In the genomic region with DNA sequence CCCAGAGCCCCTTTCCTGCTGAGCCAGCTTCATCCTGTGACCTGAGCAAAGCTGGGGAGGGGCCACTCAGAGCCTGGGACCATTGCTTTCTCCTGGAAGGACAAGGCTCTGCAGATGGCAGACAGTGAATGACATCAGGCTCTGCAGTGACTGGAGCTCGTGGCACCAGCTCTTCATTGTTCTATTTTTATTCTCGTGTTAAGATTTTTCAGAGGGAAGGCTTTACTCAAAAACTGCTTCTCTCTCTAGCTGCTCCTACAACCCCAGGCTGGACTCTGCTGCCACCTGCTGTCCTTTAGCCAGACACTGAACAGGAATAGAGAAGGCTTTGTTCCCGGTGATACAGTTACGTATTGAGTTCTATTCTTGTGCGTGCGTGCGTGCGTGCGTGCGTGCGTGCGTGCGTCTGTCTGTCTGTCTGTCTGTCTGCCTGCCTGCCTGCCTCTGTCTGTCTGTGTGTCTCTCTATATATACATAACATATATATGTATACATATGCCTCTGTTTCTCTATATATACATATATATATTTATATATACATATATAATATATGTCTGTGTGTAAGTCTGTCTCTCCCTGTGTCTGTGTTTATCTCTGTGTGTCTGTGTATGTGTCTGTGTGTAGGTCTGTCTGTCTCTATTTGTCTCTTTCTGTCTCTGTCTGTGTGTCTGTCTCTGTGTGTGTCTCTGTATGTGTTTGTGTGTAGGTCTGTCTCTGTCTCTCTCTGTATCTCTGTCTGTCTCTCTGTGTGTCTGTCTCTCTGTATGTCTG, we compare ENCODE assay signal across 8 mouse cellular contexts. TPM values are rescaled to one million over a fixed set of nuclear protein-coding genes. Genes with fewer than 3 reads are reported as not detected.
DNase-seq lines count a peak whose midpoint lies in the region; ATAC-seq and TF ChIP-seq lines count a peak whose summit lies in the region.

No protein-coding gene starts in this region.

- 0% methylated on average over 13 of the region's 13 CpGs for WGBS in macrophage (ENCODE audit: missing documents)

- peak; percentile 77 for TF ChIP-seq CTCF in left cerebral cortex, adult 2 months (IDR thresholded peaks at IDR 0.05)

- peak; percentile 100 for ATAC-seq in common myeloid progenitor, adult 5-6 weeks (replicated peaks; ENCODE audit: low read depth, poor library complexity, severe bottlenecking)

- no peak overlapping the region for H3K4me3 ChIP-seq in left cerebral cortex, adult 2 months
- H3K4me3 ChIP-seq in macrophage (ENCODE audit: inconsistent target), result no peak overlapping the region

- no peaks in the 10 kb centered on the region for H3K79me2 ChIP-seq in macrophage (ENCODE audit: inconsistent target)

- DNase-seq in ZHBTc4 (ENCODE audit: low read depth, low spot score), result peak; percentile 90
- peak; percentile 63 to 66 for DNase-seq in gastrocnemius, adult 8-10 months (ENCODE audit: low spot score in 2 of 2)
- peak; percentile 77 for DNase-seq in hindlimb bud, embryonic 11.5 days (ENCODE audit: extremely low spot score, low read depth, low spot score)
- peak; percentile 75 to 77 for DNase-seq in left cerebral cortex, adult 2 months (ENCODE audit: extremely low spot score in 1 of 2, low spot score in 2 of 2)
- peak; percentile 86 for DNase-seq in right cerebral cortex, adult 18-20 months
- peak; percentile 41 for DNase-seq in urinary bladder, adult 2 months (ENCODE audit: low spot score)

- peak overlapping the region; percentile 17; the same call in 1 of the 2 replicates for H3K27ac ChIP-seq in left cerebral cortex, adult 2 months
- peak overlapping the region; percentile 50 for H3K27ac ChIP-seq in macrophage

- intact Hi-C loops in left cerebral cortex, adult 2 months (cut with DNase I), result loop anchor here (2.0 kb wide), 1 partner anchor 264 kb away; no protein-coding TSS in a partner anchor

- no peaks in the 10 kb centered on the region for H3K36me3 ChIP-seq in macrophage (ENCODE audit: inconsistent target)

RNA-seq across cellular contexts. Expression of a gene that starts 27.5 kb away (rescaled TPM):
- 3.3 and 5.8 TPM in 2 replicates for total RNA-seq in common myeloid progenitor, adult 5-6 weeks (2017)
- total RNA-seq in gastrocnemius, adult 8-10 months (2022), result under 1 TPM; 0.20 to 0.51 (median 0.24) TPM
- 1 to 10 TPM in 1 of 2 experiments, under 1 TPM in 1; 0.96 to 1.3 TPM for total RNA-seq in left cerebral cortex, adult 2 months (2021)
- 10 to 100 TPM in 10 of 26 experiments, 1 to 10 TPM in 16; 1.0 to 19.6 (median 5.3) TPM for total RNA-seq in macrophage (2018; cell fraction: chromatin; rRNA removed)
- total RNA-seq in macrophage (2018; cell fraction: cytosol; rRNA removed), result 10 to 100 TPM in 2 of 26 experiments, 1 to 10 TPM in 23, under 1 TPM in 1; 0.85 to 11.1 (median 3.3) TPM
- 10 to 100 TPM in 13 of 26 experiments, 1 to 10 TPM in 13; 2.0 to 33.8 (median 9.0) TPM for total RNA-seq in macrophage (2018; cell fraction: nucleus; rRNA removed)
- 1.5 to 5.9 TPM (median 2.1 TPM) in 3 replicates for polyA plus RNA-seq in macrophage (2018)
- 0.81 and 0.99 TPM in 2 replicates for polyA plus RNA-seq in urinary bladder, adult 2 months (2012; rRNA removed)

RNA-seq across cellular contexts. Expression of a gene that starts 28.1 kb away (rescaled TPM):
- 11.4 and 14.6 TPM in 2 replicates for total RNA-seq in common myeloid progenitor, adult 5-6 weeks (2017)
- total RNA-seq in gastrocnemius, adult 8-10 months (2022), result 10 to 100 TPM in 2 of 4 experiments, 1 to 10 TPM in 2; 7.5 to 14.1 (median 10.9) TPM
- total RNA-seq in left cerebral cortex, adult 2 months (2021), result 10 to 100 TPM; 86.4 to 89.3 TPM
- 1,000 to 10,000 TPM in 10 of 26 experiments, 100 to 1,000 TPM in 16; 400 to 1,386 (median 781) TPM for total RNA-seq in macrophage (2018; cell fraction: chromatin; rRNA removed)
- 100 to 1,000 TPM in 25 of 26 experiments, 10 to 100 TPM in 1; 90.5 to 280 (median 160) TPM for total RNA-seq in macrophage (2018; cell fraction: cytosol; rRNA removed)
- 100 to 1,000 TPM; 247 to 710 (median 458) TPM for total RNA-seq in macrophage (2018; cell fraction: nucleus; rRNA removed)
- polyA plus RNA-seq in macrophage (2018), result 107 to 111 TPM (median 110 TPM) in 3 replicates
- 19.3 and 24.2 TPM in 2 replicates for polyA plus RNA-seq in urinary bladder, adult 2 months (2012; rRNA removed)

RNA-seq across cellular contexts. Expression of a gene that starts 43.8 kb away (rescaled TPM):
- not detected in 2 replicates for total RNA-seq in common myeloid progenitor, adult 5-6 weeks (2017)
- total RNA-seq in gastrocnemius, adult 8-10 months (2022), result not detected
- not detected for total RNA-seq in left cerebral cortex, adult 2 months (2021)
- not detected for total RNA-seq in macrophage (2018; cell fraction: chromatin; rRNA removed)
- total RNA-seq in macrophage (2018; cell fraction: cytosol; rRNA removed), result not detected
- under 1 TPM in 1 of 26 experiments, not detected in 25; 0.14 TPM for total RNA-seq in macrophage (2018; cell fraction: nucleus; rRNA removed)
- polyA plus RNA-seq in macrophage (2018), result not detected in 3 replicates
- polyA plus RNA-seq in urinary bladder, adult 2 months (2012; rRNA removed), result not detected in 2 replicates
